Mouse (Mus musculus) adrenal gland, postnatal 4 days (tissue): ENCODE data around the gene Grk6. TPM values are rescaled to one million over a fixed set of nuclear protein-coding genes. Genes with fewer than 3 reads are reported as not detected.
A peak's percentile ranks its signal among the peaks of the same experiment; 100 is the strongest.

ENCODE experiments used
- DNase-seq, 2 experiments: peaks; one replicate each; pipeline ENCODE4 v3.0.0; 2021 to 2022; ENCODE audit warnings: low spot score in 2 of 2, mixed read lengths in 2 of 2
- total RNA-seq, 2 experiments: library from RNA; stranded (reverse); gene quantifications; 2 replicates each; pipeline ENCODE4 v1.2.3; 2021

Gene Grk6
- total RNA-seq, 2 experiments from 2014 or later = 54.3 to 56.7 TPM

DNA sequence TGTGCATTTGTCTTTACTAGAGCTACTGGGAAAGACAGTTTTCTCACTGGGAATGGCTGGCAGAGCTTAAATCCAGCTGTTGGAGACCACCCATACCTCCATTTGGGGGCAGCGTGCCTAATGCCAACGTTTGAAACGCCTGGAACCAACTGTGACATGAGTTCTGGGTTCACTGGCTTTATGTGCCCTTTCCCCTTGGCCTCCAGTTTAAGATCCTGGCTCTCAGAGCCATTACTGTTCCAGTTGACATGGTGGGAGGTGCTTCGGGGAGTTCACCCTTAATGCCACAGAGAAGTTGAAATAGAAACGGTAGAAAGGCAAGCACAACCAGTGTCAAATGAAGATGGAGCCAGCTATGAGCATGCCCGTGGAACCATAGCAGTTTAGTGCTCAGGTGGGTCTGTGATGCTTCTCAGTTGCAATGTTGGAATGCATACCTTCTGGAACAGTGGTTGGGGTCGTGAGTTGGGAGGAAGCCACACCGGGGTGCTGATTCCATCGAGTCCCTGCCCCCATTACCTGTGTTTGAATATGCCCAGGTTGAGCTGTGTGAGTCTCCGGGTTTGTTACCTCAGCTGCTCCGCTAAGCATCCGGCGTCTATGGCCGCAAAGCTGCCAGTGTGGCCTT is 18.6 kb downstream of the Grk6 start:
- no peak for DNase-seq

DNA sequence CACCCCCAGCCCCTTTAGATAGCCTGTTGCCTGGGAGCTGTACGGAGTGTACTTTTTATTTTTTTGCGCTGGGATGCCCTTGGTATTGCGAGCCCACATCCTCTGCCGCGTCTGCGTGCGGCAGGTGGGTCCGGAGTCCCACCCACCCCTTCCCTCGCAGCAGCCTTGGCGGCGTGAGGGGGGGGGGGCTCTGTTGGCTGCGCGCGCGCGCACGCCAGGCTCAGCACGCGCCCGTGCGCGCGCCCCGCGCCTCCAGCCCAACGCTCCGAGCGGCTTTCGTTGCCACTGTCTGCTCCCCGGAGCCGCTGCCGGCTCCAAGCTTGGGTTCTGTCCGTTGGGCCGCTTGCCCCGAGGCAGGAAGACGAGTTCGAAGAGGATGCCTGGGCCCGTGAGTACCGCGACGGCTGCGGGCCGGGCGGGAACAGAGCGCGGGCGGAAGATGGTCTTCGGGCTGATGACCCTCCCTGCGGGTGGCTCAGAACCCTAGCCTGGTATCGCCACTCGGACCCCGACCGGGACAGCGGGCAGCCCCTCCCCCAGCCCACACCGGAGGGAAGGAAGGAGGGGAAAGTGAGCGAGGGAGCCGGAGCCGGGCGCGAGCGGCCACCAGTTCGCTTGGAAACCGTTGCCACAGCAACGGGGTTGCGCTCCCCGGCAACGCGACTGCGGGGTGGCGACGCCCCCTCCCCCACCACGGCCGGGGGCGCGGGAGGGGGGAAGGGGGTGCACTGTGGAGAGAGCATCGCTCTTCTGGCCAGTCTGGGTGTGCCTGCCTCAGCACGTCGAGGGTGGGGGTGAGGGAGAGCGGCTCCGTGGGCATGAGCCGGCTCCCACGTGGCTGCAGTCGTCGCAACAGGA is 19.4 kb downstream of the Grk6 start, which contains the start of gene Prr7:
Gene Prr7, plus strand, starts transcription at position 241 of the 858 bp plus-strand sequence.
- peak in 1 of 2 experiments; percentile 32 for DNase-seq

DNA sequence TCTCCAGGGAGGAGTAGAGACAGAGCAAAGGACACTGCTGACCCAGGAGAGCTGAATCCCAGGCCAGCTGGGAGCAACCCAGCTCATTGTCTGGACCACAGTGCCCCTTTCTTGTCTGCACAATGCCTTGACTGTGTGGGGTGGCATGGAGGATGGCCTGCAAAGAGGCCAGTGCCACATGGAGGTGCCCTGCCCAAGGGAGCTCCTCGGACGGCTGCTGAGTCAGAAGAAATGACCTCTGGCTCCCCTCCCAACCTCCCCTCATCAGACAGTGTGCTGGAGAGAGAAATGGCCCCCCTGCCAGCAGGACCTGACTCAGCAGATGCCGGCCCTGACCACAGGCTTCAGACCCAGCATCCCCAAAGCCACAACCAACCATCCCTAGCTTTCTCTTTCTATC is 20.3 kb downstream of the Grk6 start:
- DNase-seq = no peak

DNA sequence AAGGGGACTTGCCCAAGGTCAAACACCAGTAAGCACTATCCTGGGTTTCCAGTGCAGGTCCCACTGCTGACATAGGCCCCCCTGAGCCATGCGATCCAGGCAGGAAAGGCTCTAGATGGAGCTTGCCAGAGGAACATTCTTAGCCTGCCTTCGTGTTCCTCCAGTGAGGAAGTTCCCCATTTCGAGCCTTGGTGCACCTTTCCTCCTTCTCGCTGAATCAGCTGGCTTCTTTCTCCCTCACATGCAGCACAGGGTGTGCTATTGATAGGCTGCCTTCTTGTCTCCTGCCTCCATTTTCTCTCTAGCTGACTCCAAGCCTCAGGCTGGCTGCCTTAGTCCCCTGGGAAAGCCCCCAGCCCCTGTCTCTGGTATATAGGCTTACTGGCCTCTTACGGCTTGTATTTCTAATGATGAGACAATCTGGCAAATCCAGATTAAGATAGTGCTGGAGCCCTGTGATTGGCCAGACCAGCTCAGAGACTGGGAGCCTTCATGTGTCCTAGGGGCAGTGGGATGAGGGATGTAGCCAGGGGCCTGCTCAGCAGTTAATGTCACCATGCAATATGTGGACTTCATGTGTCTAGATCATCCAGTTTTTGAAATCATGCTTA is 21.1 kb downstream of the Grk6 start:
- DNase-seq = no peak

DNA sequence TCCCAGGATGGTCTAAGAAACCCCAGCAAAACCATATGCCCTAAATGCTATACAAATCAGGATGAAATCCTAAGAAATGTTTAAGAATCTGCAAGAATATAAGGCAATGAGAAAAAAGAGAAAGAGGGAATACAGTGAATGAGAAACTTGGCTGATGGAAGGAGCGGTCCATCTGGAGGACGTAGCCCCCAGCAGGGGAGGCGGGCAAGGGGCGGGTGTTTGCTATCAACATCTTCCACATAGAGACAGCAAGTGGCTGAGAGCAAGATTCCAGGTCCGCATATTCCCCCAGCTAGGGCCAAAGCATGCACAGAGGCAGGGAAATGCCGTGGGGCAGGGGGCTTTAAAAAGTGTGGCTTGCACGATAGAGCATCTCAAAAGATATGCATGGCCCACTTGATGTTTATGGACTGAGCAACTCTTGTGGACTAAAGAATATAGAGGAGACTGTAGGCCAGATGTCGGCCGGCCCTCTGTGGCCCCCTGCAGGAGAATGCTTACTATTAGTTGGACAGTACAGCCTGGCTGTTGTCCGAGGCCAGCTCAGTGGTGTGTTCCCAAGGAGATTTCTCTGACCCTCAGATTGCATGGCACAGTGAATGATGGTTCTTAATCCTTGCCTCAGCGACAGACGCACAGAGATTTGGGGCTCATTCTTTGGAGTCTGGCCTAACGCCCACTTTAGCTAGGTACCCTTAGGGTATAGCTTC is 24.1 kb downstream of the Grk6 start:
- DNase-seq = no peak

DNA sequence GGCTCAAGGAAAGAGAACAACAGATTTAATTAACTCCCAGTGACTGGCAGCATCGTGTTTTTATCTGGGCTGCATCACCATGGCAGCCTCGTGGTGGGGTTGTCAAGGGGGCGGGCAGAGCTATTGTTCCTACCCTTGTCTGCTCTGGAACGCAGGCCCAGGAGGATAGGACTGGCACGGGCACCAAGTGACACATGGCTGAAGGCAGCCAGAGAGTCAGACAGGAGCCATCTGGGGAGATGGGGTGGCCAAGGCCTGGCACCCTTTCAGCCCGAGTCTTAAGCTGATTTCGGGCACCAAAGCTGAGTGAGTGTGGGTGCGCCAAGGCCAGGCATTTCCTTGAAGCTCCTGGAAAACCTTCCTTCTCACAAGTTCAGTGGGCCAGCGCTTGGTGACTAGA is 25.5 kb downstream of the Grk6 start:
- DNase-seq = no peak

DNA sequence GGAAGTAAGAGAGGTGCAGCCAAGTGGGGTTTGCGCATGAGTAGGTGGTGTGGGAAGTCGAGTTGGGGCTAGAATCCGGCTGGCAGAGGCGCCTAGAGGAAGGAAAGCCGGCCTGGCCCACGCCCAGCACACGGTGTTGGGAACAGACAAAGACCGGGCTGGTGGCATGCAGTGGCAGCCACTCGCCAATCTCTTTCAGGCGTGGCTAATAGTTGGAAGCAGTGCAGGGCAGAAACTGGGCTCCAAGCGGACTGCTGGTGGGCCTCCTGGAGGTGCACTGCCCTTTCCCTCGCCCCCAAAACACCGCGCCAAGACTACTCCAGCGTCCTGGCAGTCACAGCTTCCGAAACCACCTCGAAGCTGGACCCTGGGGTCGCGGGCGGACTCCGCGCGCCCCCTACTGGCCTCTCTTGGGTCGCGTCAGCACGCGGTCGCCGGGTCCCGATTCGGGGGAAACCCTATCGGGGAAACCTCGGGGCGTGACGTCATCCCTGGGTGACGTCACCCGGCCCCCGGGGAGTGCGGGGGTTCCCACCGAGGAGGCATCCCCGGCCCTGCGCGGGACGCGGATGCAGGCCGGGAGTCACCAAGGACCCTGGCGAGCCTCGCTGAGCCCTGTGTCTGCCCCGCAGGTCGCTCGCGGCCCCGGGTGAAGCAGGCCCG is 26.4 kb downstream of the Grk6 start:
- peak; percentile 67 to 74 for DNase-seq

DNA sequence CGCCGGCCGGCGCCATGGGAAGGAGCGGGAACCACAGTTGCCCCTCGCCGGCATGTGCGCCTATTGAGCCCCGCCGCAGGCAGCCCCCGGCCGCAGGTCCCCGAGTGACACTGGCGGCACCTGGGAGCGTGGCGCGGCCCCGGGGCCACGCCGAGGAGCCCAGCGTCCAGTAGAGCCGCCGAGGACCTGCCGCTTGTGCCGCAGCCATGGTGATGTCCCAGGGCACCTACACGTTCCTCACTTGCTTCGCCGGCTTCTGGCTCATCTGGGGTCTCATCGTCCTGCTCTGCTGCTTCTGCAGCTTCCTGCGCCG is 26.9 kb downstream of the Grk6 start:
- no peak for DNase-seq

DNA sequence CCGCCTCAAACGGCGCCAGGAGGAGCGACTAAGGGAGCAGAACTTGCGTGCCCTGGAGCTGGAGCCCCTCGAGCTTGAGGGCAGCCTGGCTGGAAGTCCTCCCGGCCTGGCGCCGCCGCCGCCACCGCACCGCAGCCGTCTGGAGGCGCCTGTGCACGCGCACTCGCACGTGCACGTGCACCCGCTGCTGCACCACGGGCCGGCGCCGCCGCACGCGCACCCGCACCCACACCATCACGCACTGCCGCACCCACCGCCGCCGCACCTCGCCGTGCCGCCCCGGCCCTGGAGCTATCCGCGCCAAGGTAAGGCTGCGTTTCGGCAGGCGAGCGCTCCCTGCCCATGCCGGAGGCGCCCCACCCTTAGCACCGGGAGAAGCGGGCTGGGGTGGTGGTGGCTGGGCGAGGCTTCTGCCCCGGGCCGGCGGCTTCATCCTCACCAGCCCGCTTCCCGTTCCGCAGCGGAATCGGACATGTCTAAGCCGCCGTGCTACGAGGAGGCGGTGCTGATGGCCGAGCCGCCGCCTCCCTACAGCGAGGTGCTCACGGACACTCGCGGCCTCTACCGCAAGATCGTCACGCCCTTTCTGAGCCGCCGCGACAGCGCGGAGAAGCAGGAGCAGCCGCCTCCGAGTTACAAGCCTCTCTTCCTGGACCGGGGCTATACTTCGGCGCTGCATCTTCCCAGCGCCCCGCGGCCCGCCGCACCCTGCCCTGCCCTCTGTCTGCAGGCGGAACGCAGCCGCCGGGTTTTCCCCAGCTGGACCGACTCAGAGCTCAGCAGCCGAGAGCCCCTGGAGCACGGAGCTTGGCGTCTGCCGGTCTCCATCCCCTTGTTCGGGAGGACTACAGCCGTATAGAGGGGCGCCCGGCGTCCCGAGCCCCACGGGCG is 27.5 kb downstream of the Grk6 start:
- no peak for DNase-seq

DNA sequence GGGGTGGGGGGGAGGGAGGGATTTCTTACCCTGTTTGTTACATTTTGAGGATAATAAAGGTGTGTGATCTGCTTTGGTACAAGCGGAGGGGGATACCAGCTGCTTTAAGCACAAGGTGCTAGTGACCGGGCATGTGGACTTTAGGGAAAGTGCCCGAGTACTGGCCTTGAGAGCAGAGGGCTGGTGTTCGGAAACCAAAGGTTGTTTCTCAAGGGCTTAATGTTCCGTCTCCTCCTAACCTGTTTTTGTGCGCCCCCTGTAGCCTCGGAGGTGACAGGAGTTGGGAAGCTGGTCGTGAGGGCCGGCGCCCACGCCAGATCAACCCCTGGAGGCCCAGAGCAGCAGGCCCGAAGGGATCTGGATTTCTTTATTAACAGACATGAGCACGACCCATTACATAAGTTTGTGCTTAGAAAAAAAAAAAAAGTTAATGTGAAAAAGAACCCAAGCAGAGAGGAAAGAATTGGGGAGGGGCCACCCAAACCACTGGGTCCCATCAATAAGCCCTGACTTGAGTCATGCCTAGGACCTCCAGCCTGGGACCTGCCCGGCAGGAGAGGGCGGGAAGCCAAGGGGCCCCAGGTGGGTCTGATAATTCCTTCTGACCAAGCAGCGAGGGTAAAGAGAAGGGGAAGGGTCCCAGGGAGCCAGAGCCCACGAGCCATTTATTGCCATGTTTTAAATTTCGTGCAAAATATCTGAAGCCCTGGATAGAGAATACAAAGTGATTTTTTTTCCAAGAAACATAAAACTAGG is 28.4 kb downstream of the Grk6 start:
- no peak for DNase-seq

DNA sequence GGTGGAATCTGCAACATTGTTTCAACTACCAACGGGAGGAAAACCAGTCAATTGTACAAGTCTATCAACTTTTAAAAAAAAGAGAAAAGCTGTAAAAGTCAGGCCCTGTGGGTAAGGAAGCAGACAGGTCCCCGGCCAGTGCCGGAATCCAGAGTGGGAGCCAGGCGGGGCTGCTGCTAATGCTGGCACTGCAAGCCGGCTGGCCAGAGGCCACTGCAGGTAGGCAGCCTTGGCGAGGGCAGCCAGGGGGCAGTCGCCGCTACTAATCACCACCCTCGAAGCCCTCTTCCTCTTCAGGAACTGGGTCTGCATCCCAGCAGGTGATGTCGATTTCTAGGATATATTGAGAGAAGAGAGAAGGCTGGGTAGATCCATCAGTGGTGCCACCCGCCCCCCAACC is 29.1 kb downstream of the Grk6 start:
- no peak for DNase-seq

DNA sequence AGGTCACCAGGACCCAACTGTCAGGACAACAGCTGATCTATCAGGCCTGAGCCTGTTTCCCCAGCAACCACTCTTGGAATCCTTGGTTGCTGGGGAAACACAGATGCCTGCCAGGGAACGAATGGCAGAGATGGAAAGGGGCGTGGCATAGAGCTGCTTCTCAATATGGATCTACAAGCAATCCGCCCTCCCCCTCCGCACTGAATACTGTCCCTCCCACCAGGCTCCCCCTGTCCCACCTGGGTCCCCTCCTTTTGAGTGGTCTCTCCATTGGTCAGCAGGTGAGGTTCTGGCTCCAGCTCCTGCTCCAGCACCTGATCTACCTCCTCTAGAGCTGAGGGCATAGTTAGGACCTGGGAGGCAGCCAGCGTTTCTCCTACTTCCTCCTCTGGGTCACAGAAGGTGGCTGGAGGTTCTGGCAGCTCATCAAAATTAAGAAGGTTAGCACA is 29.8 kb downstream of the Grk6 start:
- no peak for DNase-seq

DNA sequence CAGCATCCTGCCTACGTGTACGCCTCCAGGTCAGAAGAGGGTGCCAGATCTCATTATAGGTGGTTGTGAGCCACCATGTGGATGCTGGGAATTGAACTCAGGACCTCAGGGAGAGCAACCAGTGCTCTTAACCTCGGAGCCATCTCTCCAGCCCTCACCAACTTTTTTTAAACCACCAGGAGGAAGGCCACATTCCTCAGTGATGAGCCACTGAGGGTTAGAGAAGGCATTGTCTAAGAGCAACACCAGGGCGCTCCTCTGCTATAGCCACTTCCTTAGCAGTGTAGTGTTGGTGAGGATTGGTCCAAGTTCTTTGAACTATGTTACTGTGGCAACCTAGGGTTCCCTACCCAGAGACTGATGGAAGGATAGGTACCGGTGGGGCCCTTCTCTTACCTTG is 30.9 kb downstream of the Grk6 start:
- DNase-seq = no peak

DNA sequence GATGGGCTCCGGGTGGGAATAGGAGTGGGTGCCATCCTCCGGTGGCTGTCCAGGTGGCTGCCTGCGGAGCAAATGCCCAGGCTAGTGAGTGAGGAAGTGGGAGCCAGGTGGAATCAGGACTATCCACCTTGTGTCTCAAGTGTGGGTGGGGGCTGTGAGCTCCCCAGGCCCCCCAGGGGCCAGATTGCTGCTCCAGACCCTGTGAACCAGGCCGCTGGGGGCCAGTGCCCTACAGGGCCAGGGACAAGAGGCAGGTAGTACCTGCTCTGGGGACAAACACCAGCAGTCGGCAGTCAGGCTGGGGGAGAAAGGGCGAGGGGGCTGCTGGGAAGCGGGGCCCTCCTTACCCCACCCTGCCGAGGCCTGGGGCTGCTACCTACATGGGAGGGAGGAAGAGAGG is 31.4 kb downstream of the Grk6 start:
- DNase-seq = no peak

DNA sequence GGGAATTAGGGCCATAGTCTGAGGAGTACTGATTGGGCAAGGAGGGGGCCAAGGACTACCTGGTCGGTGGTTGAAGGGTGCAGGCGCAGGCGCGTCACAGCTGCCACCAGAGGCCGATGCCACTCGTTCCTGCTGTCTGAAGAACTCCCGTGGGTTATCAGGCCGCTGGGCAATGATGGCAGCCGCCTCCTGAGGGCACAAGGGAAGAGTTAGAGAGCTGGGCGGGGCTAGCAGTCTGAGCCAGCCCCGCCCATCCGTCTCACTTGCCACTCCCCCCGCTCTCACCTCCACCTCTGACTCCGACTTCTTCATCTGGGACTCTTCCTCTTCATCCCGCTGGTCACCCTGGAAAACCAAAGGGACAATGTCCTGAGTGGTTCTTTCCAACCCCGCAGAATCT is 32.6 kb downstream of the Grk6 start:
- DNase-seq = no peak

DNA sequence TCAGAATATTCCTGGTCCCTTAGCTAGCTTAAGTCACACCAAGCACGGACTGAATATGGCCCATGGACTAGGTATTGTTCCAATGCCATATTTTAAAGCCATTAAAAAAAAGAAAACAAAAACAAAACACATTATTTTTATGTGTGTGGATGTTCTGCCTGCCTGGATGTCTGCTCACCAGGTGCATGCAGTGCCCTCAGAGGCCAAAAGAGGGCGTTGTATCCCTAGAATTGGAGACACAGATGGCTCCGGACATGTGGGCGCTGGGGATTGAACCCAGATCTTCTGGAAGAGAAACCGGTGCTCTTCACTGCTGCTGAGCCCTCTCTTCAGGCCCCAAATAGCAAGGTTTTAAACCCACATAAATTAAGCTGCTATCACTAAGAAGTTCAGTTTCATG is 33.2 kb downstream of the Grk6 start:
- no peak for DNase-seq

DNA sequence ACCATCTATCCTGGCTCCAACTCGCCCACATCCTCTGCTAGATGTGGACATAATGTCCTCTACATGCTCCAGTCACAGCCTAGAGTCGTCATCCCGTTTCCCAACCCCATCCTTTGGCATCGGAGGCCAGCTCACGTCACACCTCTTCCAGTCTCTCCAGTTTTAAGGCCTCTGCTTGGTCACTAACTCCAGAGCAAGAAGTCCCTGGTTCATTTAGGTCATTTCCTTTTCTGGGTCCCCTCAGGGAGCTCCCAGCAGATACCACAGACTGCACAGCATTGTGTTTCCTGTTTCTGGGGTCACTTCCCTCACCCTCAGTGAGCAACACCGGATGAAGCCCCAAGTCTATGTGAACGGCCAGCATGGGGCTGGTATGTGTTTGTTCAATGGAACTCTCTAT is 34.1 kb downstream of the Grk6 start:
- no peak for DNase-seq

DNA sequence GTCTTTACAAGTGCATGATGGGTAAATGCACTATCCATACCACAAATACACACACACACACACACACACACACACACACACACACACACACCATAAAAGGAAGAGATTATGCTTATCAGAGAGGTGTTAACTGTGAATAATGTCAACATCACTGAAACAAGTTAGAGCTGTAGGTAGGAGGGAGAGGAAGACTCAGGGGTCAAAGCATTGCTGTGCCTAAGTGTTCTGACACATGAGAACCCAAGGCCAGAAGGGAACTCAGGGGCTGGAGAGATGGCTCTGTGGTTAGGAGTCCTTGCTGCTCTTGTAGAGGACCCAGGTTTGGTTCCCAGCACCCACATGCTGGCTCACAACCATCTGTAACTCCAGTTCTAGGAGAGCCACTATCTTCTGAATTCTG is 35.1 kb downstream of the Grk6 start:
- no peak for DNase-seq

DNA sequence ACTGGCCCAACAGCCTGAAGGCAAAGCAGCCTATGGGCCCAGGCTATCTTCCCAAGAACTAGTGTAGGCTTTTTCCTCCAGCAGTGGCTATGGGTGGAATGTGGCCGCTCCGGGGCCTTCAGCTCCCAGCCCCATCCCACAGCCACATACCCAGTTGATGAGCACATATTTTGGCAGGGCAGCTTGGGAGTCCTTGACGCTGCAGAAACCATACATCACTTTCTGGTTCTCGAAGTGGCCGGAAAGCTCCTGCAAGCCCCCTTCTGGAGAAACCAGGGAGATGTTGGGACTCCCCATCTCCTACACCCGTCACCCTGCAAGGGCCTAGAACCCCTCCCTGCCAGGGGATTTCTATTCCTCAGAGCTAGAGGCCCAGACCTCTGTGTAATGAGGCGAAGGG is 37.7 kb downstream of the Grk6 start:
- DNase-seq = peak in 1 of 2 experiments; percentile 39
